Mouse (Mus musculus): ENCODE data around the gene Gm42674. TPM values are rescaled to one million over a fixed set of nuclear protein-coding genes. Genes with fewer than 3 reads are reported as not detected.

Gene Gm42674
- polyA plus RNA-seq, 1 experiment from 2014 or later, result not detected

DNA sequence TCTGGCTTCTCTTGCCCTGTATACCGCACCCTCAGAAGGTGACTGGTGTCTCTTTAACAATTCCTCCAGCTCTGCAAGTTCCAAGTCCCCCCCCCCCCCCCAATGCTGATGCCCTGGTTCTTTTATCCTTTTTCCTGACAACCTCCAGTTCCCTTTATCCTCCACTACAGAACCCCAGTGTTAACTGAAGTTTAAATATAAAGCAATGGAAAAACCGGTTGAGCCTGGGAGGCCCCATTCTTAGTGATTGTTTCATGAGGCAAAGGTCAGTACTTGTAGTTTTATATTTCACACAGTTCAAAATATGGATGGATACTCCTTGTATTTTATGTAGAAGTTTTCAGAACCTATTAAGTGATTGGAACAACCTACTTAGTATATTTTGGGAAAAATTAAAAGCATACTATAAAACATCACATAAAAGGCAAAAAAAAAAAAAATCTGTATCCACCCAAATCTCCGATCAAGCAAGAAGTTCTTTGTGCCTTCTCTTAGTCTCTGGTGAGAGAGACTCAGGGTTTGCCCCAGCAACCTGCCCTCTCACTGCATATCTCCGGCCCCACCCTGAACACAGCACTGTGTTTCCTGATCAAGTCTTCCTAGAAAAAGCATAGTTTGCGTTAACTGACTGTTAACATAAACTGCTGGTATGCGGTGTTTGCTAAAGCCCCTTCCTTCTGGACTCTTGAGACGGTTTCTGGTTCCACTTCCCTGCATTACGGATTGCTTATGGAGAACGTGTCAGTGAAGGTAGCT is 24.7 kb downstream of the Gm42674 start:
- no peaks in the 10 kb centered on the region for H3K27me3 ChIP-seq (replicated peaks; ENCODE audit: control insufficient read depth, insufficient read depth, low read length)
- no peak overlapping the region for H3K4me3 ChIP-seq (replicated peaks; ENCODE audit: low read length)
- ATAC-seq, result no peak
- no peaks in the 10 kb centered on the region for H3K9me3 ChIP-seq (ENCODE audit: control insufficient read depth, low read length)
- no peaks in the 10 kb centered on the region for H3K36me3 ChIP-seq (ENCODE audit: control insufficient read depth, insufficient read depth)
- no peak overlapping the region for H3K9ac ChIP-seq (replicated peaks; ENCODE audit: low read depth, low read length)
- H3K4me2 ChIP-seq (ENCODE audit: low read length), result no peak overlapping the region
- H3K27ac ChIP-seq (ENCODE audit: low read length), result no peak overlapping the region
- peaks cover 13% of the 10 kb centered on the region for H3K4me1 ChIP-seq (replicated peaks; ENCODE audit: control insufficient read depth, insufficient read depth, low read length)
- WGBS, result 83% methylated on average over 9 of the region's 9 CpGs

DNA sequence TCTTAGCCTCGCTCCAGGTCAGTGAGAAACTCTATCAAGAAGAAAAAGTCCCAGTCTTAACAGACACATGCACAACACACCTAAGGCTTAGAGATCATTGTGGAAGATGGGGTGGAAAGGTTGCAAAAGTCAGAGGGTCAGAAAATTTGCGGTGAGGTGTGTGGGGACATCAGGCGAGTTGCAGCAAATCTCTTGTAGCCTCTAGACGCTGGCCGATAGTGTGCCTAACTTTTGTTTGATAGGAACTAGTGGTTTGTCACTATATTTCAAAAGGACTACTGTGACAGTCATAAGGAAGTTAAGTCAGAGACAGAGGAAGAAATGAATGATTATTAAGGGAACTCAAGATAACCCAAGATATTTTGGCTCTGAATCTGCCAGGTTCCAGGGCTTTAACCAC is 25.7 kb downstream of the Gm42674 start:
- Histone ChIP-seq H3K4me1 (replicated peaks; ENCODE audit: control insufficient read depth, insufficient read depth, low read length) (peaks cover 13% of the 10 kb centered on the region), H3K9me3 (ENCODE audit: control insufficient read depth, low read length) (no peaks in the 10 kb centered on the region), H3K4me3 (replicated peaks; ENCODE audit: low read length) (no peak overlapping the region), H3K36me3 (ENCODE audit: control insufficient read depth, insufficient read depth) (no peaks in the 10 kb centered on the region), H3K27me3 (replicated peaks; ENCODE audit: control insufficient read depth, insufficient read depth, low read length) (no peaks in the 10 kb centered on the region), H3K9ac (replicated peaks; ENCODE audit: low read depth, low read length) (no peak overlapping the region), H3K4me2 (ENCODE audit: low read length) (no peak overlapping the region), H3K27ac (ENCODE audit: low read length) (no peak overlapping the region)
- 96% methylated on average over 5 of the region's 5 CpGs for WGBS
- ATAC-seq, result no peak

DNA sequence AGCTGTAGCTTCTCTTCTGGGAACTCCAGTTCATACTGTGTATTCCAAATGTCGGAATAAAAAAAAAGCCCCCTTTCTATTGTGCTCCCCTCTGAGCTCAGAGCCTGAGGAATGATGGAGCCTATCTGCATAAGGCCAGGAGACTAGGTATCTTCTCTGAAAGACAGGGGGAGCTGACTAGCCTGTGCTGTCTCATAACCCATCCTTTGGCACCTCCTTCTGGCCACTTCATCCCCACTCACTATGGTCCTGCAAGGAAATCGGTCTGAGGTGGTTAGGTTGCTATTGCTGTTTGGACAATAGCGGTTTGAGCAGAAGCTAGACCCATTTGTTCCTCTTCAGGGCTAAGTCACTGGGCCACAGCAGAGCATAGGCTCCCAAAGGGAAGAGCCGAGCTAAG is 26.1 kb downstream of the Gm42674 start:
- ATAC-seq, result no peak
- Histone ChIP-seq H3K27me3 (replicated peaks; ENCODE audit: control insufficient read depth, insufficient read depth, low read length) (no peaks in the 10 kb centered on the region), H3K9me3 (ENCODE audit: control insufficient read depth, low read length) (no peaks in the 10 kb centered on the region), H3K27ac (ENCODE audit: low read length) (no peak overlapping the region), H3K9ac (replicated peaks; ENCODE audit: low read depth, low read length) (no peak overlapping the region), H3K4me2 (ENCODE audit: low read length) (no peak overlapping the region), H3K36me3 (ENCODE audit: control insufficient read depth, insufficient read depth) (no peaks in the 10 kb centered on the region), H3K4me1 (replicated peaks; ENCODE audit: control insufficient read depth, insufficient read depth, low read length) (peaks cover 13% of the 10 kb centered on the region), H3K4me3 (replicated peaks; ENCODE audit: low read length) (no peak overlapping the region)
- 63% methylated on average over 4 of the region's 4 CpGs for WGBS

DNA sequence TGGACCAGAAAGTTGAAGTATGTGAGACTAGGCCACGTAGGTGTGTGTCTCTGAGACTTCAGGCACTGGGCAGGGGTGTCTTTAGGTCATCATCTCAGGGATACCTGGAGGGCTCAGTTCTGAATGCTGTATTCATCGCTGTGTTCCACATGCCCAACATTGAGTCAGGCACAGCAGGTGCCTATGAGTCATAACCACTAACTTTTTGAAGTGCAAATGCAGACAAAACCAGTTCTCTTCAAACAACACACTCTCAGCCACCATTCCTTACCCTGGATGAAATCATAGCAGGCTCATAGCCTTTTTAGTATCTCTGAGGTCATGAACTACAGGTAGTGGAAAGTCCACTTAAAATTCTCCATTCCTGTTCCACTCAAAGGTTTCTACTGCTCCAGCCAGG is 27.6 kb downstream of the Gm42674 start:
- no peaks in the 10 kb centered on the region for H3K4me1 ChIP-seq (replicated peaks; ENCODE audit: control insufficient read depth, insufficient read depth, low read length)
- H3K27ac ChIP-seq (ENCODE audit: low read length), result no peak overlapping the region
- no peaks in the 10 kb centered on the region for H3K36me3 ChIP-seq (ENCODE audit: control insufficient read depth, insufficient read depth)
- H3K4me3 ChIP-seq (replicated peaks; ENCODE audit: low read length), result no peak overlapping the region
- WGBS, result 76% methylated on average over 2 of the region's 2 CpGs
- H3K4me2 ChIP-seq (ENCODE audit: low read length), result no peak overlapping the region
- H3K9ac ChIP-seq (replicated peaks; ENCODE audit: low read depth, low read length), result no peak overlapping the region
- H3K9me3 ChIP-seq (ENCODE audit: control insufficient read depth, low read length), result no peaks in the 10 kb centered on the region
- no peak for ATAC-seq
- H3K27me3 ChIP-seq (replicated peaks; ENCODE audit: control insufficient read depth, insufficient read depth, low read length), result no peaks in the 10 kb centered on the region

DNA sequence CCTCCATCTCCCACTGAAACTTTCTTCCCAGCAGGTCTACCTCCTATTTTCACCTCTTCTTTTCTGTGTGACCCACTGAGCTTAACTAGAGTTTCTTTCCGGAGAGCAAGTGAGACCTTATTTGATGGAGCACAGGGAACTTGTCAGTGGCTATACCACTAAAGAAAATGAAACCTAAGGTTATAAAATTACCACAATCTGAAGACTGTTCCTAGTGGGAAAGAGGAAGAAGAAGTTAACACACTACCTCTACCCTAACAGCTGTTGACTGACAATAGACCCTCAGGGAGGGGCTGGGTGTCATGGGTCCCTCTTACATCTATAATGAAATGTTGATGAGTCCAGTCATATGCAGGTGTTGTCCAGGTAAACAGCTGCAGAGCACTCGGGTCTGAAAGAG is 30.3 kb downstream of the Gm42674 start:
- 74% methylated on average over 2 of the region's 2 CpGs for WGBS
- H3K9me3 ChIP-seq (ENCODE audit: control insufficient read depth, low read length), result no peaks in the 10 kb centered on the region
- no peak overlapping the region for H3K4me3 ChIP-seq (replicated peaks; ENCODE audit: low read length)
- H3K36me3 ChIP-seq (ENCODE audit: control insufficient read depth, insufficient read depth), result no peaks in the 10 kb centered on the region
- no peak overlapping the region for H3K9ac ChIP-seq (replicated peaks; ENCODE audit: low read depth, low read length)
- H3K4me2 ChIP-seq (ENCODE audit: low read length), result no peak overlapping the region
- H3K27ac ChIP-seq (ENCODE audit: low read length), result no peak overlapping the region
- no peaks in the 10 kb centered on the region for H3K27me3 ChIP-seq (replicated peaks; ENCODE audit: control insufficient read depth, insufficient read depth, low read length)
- H3K4me1 ChIP-seq (replicated peaks; ENCODE audit: control insufficient read depth, insufficient read depth, low read length), result no peaks in the 10 kb centered on the region
- ATAC-seq, result no peak

DNA sequence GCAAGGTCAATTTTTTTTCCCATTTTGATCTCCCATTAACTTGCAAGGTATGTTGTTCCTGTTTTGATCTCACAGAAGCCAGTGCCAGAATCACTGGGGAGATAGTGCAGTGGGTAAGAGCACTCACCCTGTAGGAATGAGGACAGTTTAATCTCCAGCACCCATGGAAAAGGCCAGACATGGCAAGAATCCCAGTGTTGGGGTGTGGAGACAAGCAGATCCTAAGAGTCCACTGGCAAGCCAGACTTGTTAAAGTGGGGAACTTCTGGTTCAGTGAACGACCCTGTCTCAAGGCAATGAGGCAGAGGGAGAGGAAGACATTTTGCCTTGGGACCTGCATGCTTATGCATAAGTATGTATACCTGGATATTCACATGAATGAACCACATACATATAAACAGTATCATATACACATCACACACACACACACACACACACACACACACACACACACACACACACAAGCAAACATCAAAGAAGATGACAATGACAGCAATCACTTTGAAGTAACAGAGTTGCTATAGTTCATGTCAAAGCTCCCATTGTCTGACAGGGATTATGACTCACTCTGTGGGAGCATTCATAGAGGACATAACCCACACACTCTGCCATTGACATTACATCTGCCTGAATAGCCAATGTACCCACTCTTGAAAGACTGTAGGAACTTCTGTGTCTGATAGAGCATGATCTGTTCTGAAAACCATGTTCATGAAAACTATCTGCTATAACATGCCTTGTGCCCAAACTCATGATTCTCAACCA is 37.0 kb downstream of the Gm42674 start:
- ATAC-seq, result no peak
- Histone ChIP-seq H3K27me3 (replicated peaks; ENCODE audit: control insufficient read depth, insufficient read depth, low read length) (no peaks in the 10 kb centered on the region), H3K4me3 (replicated peaks; ENCODE audit: low read length) (no peak overlapping the region), H3K9me3 (ENCODE audit: control insufficient read depth, low read length) (no peaks in the 10 kb centered on the region), H3K4me2 (ENCODE audit: low read length) (no peak overlapping the region), H3K36me3 (ENCODE audit: control insufficient read depth, insufficient read depth) (no peaks in the 10 kb centered on the region), H3K27ac (ENCODE audit: low read length) (no peak overlapping the region), H3K4me1 (replicated peaks; ENCODE audit: control insufficient read depth, insufficient read depth, low read length) (no peaks in the 10 kb centered on the region), H3K9ac (replicated peaks; ENCODE audit: low read depth, low read length) (no peak overlapping the region)
- WGBS, result 90% methylated on average over 1 of the region's 1 CpGs

DNA sequence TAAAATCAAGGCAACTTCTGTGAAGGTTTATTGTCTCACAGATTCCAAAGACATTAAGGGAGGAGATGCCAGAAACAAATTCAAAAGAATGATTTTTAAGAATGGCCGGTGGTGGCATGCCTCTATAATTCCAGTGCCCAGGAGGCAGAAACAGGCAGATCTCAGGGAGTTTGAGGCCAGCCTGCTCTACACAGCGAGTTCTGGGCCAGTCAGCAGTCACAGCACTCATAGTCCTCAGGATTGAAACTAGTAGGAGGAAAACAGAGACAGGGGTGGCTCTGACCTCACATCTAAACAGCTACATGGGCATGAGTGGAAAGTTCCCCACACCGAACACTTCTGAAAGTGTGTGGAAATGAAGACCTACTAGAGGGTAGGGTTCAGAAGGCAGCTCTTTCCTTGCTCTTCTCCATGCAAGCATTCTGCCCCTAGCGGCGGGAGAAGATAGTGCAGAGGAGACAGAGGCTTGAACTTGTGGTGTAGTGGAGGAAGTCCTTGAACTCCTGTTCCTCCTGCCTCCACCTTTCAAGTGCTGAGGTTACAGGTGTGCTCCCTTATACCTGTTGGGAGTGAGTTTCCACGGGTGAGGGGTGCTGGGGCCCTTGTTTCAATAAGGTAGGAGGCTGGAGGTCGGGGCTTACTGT is 37.9 kb downstream of the Gm42674 start:
- no peak overlapping the region for H3K27ac ChIP-seq (ENCODE audit: low read length)
- no peaks in the 10 kb centered on the region for H3K9me3 ChIP-seq (ENCODE audit: control insufficient read depth, low read length)
- WGBS, result 57% methylated on average over 7 of the region's 7 CpGs
- no peak for ATAC-seq
- H3K27me3 ChIP-seq (replicated peaks; ENCODE audit: control insufficient read depth, insufficient read depth, low read length), result no peaks in the 10 kb centered on the region
- no peak overlapping the region for H3K9ac ChIP-seq (replicated peaks; ENCODE audit: low read depth, low read length)
- no peak overlapping the region for H3K4me2 ChIP-seq (ENCODE audit: low read length)
- no peak overlapping the region for H3K4me3 ChIP-seq (replicated peaks; ENCODE audit: low read length)
- H3K36me3 ChIP-seq (ENCODE audit: control insufficient read depth, insufficient read depth), result no peaks in the 10 kb centered on the region
- H3K4me1 ChIP-seq (replicated peaks; ENCODE audit: control insufficient read depth, insufficient read depth, low read length), result no peaks in the 10 kb centered on the region

DNA sequence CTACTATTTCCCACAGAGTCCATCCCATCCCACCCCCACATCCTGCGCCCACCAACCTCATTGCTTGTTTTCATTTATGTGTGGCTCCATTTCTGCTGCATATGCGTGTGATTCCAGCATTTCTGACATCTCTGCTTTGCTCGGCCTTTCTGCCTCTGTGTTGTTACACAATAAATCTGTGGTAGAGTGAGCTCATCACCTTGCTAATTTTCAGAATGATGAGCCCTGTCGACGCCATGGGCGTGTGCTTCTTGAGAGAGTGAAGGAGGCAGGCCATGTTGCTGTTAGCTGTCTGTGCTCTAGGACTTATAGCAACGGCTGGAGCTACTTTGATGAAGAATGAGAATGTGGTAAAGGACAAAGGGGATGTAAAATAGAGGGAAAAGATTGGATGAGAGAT is 39.3 kb downstream of the Gm42674 start:
- 85% methylated on average over 7 of the region's 7 CpGs for WGBS
- Histone ChIP-seq H3K9me3 (ENCODE audit: control insufficient read depth, low read length) (no peaks in the 10 kb centered on the region), H3K4me2 (ENCODE audit: low read length) (no peak overlapping the region), H3K4me1 (replicated peaks; ENCODE audit: control insufficient read depth, insufficient read depth, low read length) (no peaks in the 10 kb centered on the region), H3K36me3 (ENCODE audit: control insufficient read depth, insufficient read depth) (no peaks in the 10 kb centered on the region), H3K9ac (replicated peaks; ENCODE audit: low read depth, low read length) (no peak overlapping the region), H3K27ac (ENCODE audit: low read length) (no peak overlapping the region), H3K4me3 (replicated peaks; ENCODE audit: low read length) (no peak overlapping the region), H3K27me3 (replicated peaks; ENCODE audit: control insufficient read depth, insufficient read depth, low read length) (no peaks in the 10 kb centered on the region)
- ATAC-seq, result no peak

DNA sequence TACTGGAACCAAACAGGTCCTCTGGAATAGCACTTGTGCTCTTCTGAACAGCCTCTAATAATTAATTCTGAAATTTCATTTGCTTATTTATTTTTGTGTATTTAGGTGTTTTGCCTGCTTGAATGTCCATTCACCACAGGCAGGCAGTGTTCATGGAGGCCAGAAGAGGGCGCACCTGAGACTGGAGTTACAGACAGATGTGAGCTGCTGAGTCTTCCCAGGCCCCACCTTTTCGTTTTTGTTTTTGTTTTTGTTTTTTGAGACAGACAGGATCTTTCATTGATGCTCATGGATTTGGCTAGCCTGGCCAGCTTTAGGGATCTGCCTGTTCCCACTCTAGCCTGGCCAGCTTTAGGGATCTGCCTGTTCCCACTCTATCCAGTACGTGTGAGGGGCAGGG is 42.5 kb downstream of the Gm42674 start:
- WGBS, result 53% methylated on average over 3 of the region's 3 CpGs

More for the DNA sequence above, 42.5 kb downstream of the Gm42674 start:
- Histone ChIP-seq H3K36me3 (ENCODE audit: control insufficient read depth, insufficient read depth) (no peaks in the 10 kb centered on the region), H3K9me3 (ENCODE audit: control insufficient read depth, low read length) (no peaks in the 10 kb centered on the region), H3K27me3 (replicated peaks; ENCODE audit: control insufficient read depth, insufficient read depth, low read length) (no peaks in the 10 kb centered on the region), H3K4me2 (ENCODE audit: low read length) (no peak overlapping the region), H3K4me1 (replicated peaks; ENCODE audit: control insufficient read depth, insufficient read depth, low read length) (no peaks in the 10 kb centered on the region), H3K9ac (replicated peaks; ENCODE audit: low read depth, low read length) (no peak overlapping the region), H3K4me3 (replicated peaks; ENCODE audit: low read length) (no peak overlapping the region), H3K27ac (ENCODE audit: low read length) (no peak overlapping the region)
- no peak for ATAC-seq
